8 mouse cellular contexts compared by ENCODE assay signal in the genomic region with DNA sequence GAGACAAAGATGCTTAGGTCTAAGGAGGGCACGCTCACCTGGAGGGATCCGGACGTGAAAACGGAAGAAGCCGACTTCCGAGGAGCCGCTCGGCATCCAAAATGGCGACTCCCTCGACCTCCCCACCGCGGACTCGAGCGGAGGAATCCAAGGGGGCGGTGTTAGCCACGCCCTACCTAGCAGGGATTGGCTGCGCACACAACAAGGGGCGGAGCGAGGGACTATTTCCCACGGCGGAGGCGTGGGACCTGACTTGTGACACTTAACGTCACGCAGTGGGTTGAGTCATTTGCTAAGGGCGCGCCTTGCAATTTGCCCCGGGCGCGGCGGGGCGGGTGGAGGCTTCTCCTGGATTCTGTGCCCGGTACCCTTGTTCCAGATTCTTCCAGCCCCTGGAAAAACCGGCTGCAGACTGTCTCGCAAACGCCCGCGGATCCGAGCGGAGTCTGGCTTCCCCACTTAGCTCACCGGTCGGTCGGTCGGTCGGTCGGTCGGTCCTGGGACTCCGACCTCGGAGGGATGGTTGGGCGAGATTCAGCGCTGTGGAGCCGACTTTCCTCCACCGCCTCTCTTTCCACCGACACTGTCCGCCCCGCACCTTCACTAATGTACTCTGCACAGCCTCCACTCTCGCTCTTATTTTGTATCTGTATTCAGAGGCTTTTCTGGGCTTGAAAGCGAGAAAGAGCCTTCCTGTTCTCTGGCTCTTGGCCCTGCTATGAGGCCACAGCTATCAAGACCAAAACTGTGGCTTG. TPM values are rescaled to one million over a fixed set of nuclear protein-coding genes. Genes with fewer than 3 reads are reported as not detected.
DNase-seq lines count a peak whose midpoint lies in the region; ATAC-seq lines count a peak whose summit lies in the region.

A gene (minus strand): TSS at position 115 of the 755 bp plus-strand sequence.

- peak within 1 kb of the TSS; percentile 63 for H3K4me3 ChIP-seq in forebrain, embryonic 14.5 days (ENCODE audit: low read depth, low read length)
- H3K4me3 ChIP-seq in neural tube, embryonic 15.5 days (replicated peaks) = peak within 1 kb of the TSS; percentile 78

- peak; percentile 99 for ATAC-seq in forebrain, embryonic 14.5 days
- peak; percentile 99 for ATAC-seq in neural tube, embryonic 15.5 days (ENCODE audit: low FRiP score)

- H3K4me1 ChIP-seq in forebrain, embryonic 14.5 days (ENCODE audit: control insufficient read depth, insufficient read depth, low read length) = peaks cover 13% of the 10 kb centered on the region
- H3K4me1 ChIP-seq in neural tube, embryonic 15.5 days = peaks cover 34% of the 10 kb centered on the region

- no peaks in the 10 kb centered on the region for H3K36me3 ChIP-seq in forebrain, embryonic 14.5 days (ENCODE audit: control insufficient read depth, insufficient read depth, low read length)
- H3K36me3 ChIP-seq in neural tube, embryonic 15.5 days = no peaks in the 10 kb centered on the region

- peak; percentile 100 for DNase-seq in ES-CJ7 (ENCODE audit: low read depth, low spot score)
- peak; percentile 97 for DNase-seq in cerebellum, adult 11 months
- DNase-seq in forebrain, embryonic 14.5 days (ENCODE audit: low spot score) = peak; percentile 100
- DNase-seq in heart, postnatal 14 days = peak; percentile 98 to 99
- peak; percentile 99 for DNase-seq in layer of hippocampus, adult 11-12 months (ENCODE audit: low spot score)
- DNase-seq in lung, adult 18-20 months = peak; percentile 98 to 99
- DNase-seq in testis, postnatal 14 days (ENCODE audit: low spot score) = peak; percentile 98

- H3K9me3 ChIP-seq in forebrain, embryonic 14.5 days (replicated peaks; ENCODE audit: control insufficient read depth, low read length) = no peaks in the 10 kb centered on the region
- H3K9me3 ChIP-seq in neural tube, embryonic 15.5 days (replicated peaks) = no peaks in the 10 kb centered on the region

- WGBS in forebrain, embryonic 14.5 days = under 1% methylated on average over 57 of the region's 57 CpGs
- WGBS in neural tube, embryonic 15.5 days = under 1% methylated on average over 56 of the region's 57 CpGs

- intact Hi-C loops in heart, postnatal 14 days (cut with DNase I) = loop anchor here (2.0 to 5.0 kb wide), 2 partner anchors 85 to 86 kb away; a partner anchor contains a TSS

- peak within 1 kb of the TSS; percentile 81 for H3K9ac ChIP-seq in forebrain, embryonic 14.5 days (ENCODE audit: low read length)
- peak within 1 kb of the TSS; percentile 96 for H3K9ac ChIP-seq in neural tube, embryonic 15.5 days (replicated peaks)

- H3K4me2 ChIP-seq in forebrain, embryonic 14.5 days (ENCODE audit: low read length) = peak within 1 kb of the TSS; percentile 76
- peak within 1 kb of the TSS; percentile 82 for H3K4me2 ChIP-seq in neural tube, embryonic 15.5 days

- peak within 1 kb of the TSS; percentile 63 for H3K27ac ChIP-seq in forebrain, embryonic 14.5 days (ENCODE audit: low read depth, low read length)
- H3K27ac ChIP-seq in neural tube, embryonic 15.5 days (replicated peaks) = peak within 1 kb of the TSS; percentile 89

- no peaks in the 10 kb centered on the region for H3K27me3 ChIP-seq in forebrain, embryonic 14.5 days (replicated peaks; ENCODE audit: control insufficient read depth, insufficient read depth, low read length)
- 0 out of 2 replicates have a peak, but pooled peaks cover 5% of the 10 kb centered on the region for H3K27me3 ChIP-seq in neural tube, embryonic 15.5 days (replicated peaks)

RNA-seq across cellular contexts. Expression of the gene that starts here (rescaled TPM):
- polyA plus RNA-seq in forebrain, embryonic 14.5 days (2014; fragmentation: Nextera tagmentation; extraction: Ambion mirVana) = 172 and 187 TPM in 2 replicates
- total RNA-seq in heart, postnatal 14 days (2021) = 10 to 100 TPM; 48.1 to 53.0 TPM
- 145 and 146 TPM in 2 replicates for polyA plus RNA-seq in neural tube, embryonic 15.5 days (2015; fragmentation: Nextera tagmentation; extraction: Ambion mirVana)

Comparison
In these comparisons a context has a peak if more than half of its experiments do, and no peak if none do; other contexts are left out.
1. Peak in every context shown above with its lines: DNase-seq, ATAC-seq, H3K4me3 ChIP-seq and H3K27ac ChIP-seq.